Mouse (Mus musculus) MEL (cell line): ENCODE data around the gene Ccdc170. TPM values are rescaled to one million over a fixed set of nuclear protein-coding genes. Genes with fewer than 3 reads are reported as not detected.

ENCODE experiments used
- DNase-seq: peaks from one replicate; pipeline ENCODE4 v3.0.0; 2011; ENCODE audit warnings: low read depth, low spot score
- H3K27ac ChIP-seq: 2 replicates; pipeline ENCODE4 v1.5.1; 2012; ENCODE audit warnings: low read depth, mild to moderate bottlenecking, control low read depth, low read length, moderate library complexity; ENCODE audit not compliant: control insufficient read depth
- H3K27me3 ChIP-seq, 2 experiments: fragments of 150-350 bp in 1 of 2; sonication (generic) in 1 of 2; 2 replicates each; pipeline ENCODE4 v1.6.1; 2012; ENCODE audit warnings: low read length in 2 of 2, mild to moderate bottlenecking in 2 of 2, improper control_type of control experiment in 1 of 2, moderate library complexity in 1 of 2; ENCODE audit not compliant: insufficient read depth in 2 of 2, control insufficient read depth in 1 of 2
- H3K36me3 ChIP-seq, 2 experiments: 2 replicates each; pipeline ENCODE4 v1.6.1; 2012 to 2014; ENCODE audit warnings: low read length in 2 of 2, improper control_type of control experiment in 1 of 2, inconsistent platforms in 1 of 2, mild to moderate bottlenecking in 1 of 2; ENCODE audit not compliant: insufficient read depth in 2 of 2, control insufficient read depth in 1 of 2
- H3K4me1 ChIP-seq, 2 experiments: fragments of 150-350 bp in 1 of 2; sonication (generic) in 1 of 2; 2 replicates each; pipeline ENCODE4 v1.6.1; 2012; ENCODE audit warnings: low read length in 2 of 2, improper control_type of control experiment in 1 of 2, mild to moderate bottlenecking in 1 of 2; ENCODE audit not compliant: insufficient read depth in 2 of 2, control insufficient read depth in 1 of 2
- H3K4me3 ChIP-seq, 2 experiments: fragments of 150-350 bp in 1 of 2; sonication (generic) in 1 of 2; 2 replicates each; pipeline ENCODE4 v1.5.1; 2012; ENCODE audit warnings: low read depth in 2 of 2, low read length in 2 of 2, mild to moderate bottlenecking in 2 of 2, moderate library complexity in 2 of 2, control low read depth in 1 of 2, improper control_type of control experiment in 1 of 2; ENCODE audit not compliant: control insufficient read depth in 1 of 2, insufficient read depth in 1 of 2
- H3K79me2 ChIP-seq: 2 replicates; pipeline ENCODE4 v1.6.1; 2012; ENCODE audit warnings: mild to moderate bottlenecking, low read length, moderate library complexity; ENCODE audit not compliant: control insufficient read depth, poor library complexity, insufficient read depth
- H3K9ac ChIP-seq: 2 replicates; pipeline ENCODE4 v1.6.1; 2012; ENCODE audit warnings: low read depth, mild to moderate bottlenecking, control low read depth, low read length, moderate library complexity; ENCODE audit not compliant: control insufficient read depth, poor library complexity, severe bottlenecking
- H3K9me3 ChIP-seq: fragments of 150-350 bp; sonication (generic); replicated peaks from 2 replicates; pipeline ENCODE4 v1.6.1; 2012; ENCODE audit warnings: mild to moderate bottlenecking, low read length, improper control_type of control experiment, moderate library complexity; ENCODE audit not compliant: insufficient read depth
- BHLHE40 ChIP-seq: IDR thresholded peaks from 2 replicates; pipeline ENCODE4 v1.6.1; 2012; ENCODE audit warnings: low read depth, mild to moderate bottlenecking, inconsistent platforms, low read length, improper control_type of control experiment, borderline replicate concordance
- CHD2 ChIP-seq: IDR thresholded peaks from 2 replicates; pipeline ENCODE4 v1.6.1; 2011; ENCODE audit warnings: low read length, improper control_type of control experiment
- CTCF ChIP-seq, 3 experiments: IDR thresholded peaks in 2 of 3; conservative IDR thresholded peaks in 1 of 3; 2 replicates each; pipeline ENCODE4 v1.5.1; 2011 to 2012; ENCODE audit warnings: low read length in 3 of 3, low read depth in 2 of 3, mild to moderate bottlenecking in 2 of 3, improper control_type of control experiment in 1 of 3, inconsistent platforms in 1 of 3, mixed read lengths in 1 of 3, moderate library complexity in 1 of 3; ENCODE audit not compliant: control insufficient read depth in 1 of 3, insufficient read depth in 1 of 3, poor library complexity in 1 of 3, severe bottlenecking in 1 of 3
- E2F4 ChIP-seq: IDR thresholded peaks from 2 replicates; pipeline ENCODE4 v1.6.1; 2011; ENCODE audit warnings: low read depth, low read length, improper control_type of control experiment, borderline replicate concordance
- ELF1 ChIP-seq: IDR thresholded peaks from 2 replicates; pipeline ENCODE4 v1.6.1; 2014; ENCODE audit warnings: low read depth, mild to moderate bottlenecking, inconsistent platforms, low read length, improper control_type of control experiment, moderate library complexity
- ETS1 ChIP-seq: IDR thresholded peaks from 2 replicates; pipeline ENCODE4 v1.6.1; 2012; ENCODE audit warnings: low read depth, mild to moderate bottlenecking, inconsistent platforms, low read length, improper control_type of control experiment, moderate library complexity
- GABPA ChIP-seq: IDR thresholded peaks from 2 replicates; pipeline ENCODE4 v1.6.1; 2012; ENCODE audit warnings: low read depth, mild to moderate bottlenecking, inconsistent platforms, low read length, improper control_type of control experiment, moderate library complexity
- HCFC1 ChIP-seq: IDR thresholded peaks from 2 replicates; pipeline ENCODE4 v1.6.1; 2012; ENCODE audit warnings: low read depth, mild to moderate bottlenecking, inconsistent platforms, low read length, improper control_type of control experiment, moderate library complexity
- JUND ChIP-seq: IDR thresholded peaks from 2 replicates; pipeline ENCODE4 v1.6.1; 2011; ENCODE audit warnings: low read depth, mild to moderate bottlenecking, improper control_type of control experiment, low read length
- MAX ChIP-seq: IDR thresholded peaks from 2 replicates; pipeline ENCODE4 v1.6.1; 2011; ENCODE audit warnings: low read length, improper control_type of control experiment
- MEF2A ChIP-seq: IDR thresholded peaks from 2 replicates; pipeline ENCODE4 v1.6.1; 2014; ENCODE audit warnings: low read depth, mild to moderate bottlenecking, inconsistent platforms, low read length, improper control_type of control experiment; ENCODE audit not compliant: poor library complexity, insufficient replicate concordance, severe bottlenecking; ENCODE audit errors: extremely low read depth
- MYB ChIP-seq: IDR thresholded peaks from 2 replicates; pipeline ENCODE4 v1.6.1; 2011; ENCODE audit warnings: mild to moderate bottlenecking, low read depth, low read length, improper control_type of control experiment
- MYC ChIP-seq: IDR thresholded peaks from 2 replicates; pipeline ENCODE4 v1.6.1; 2011; ENCODE audit warnings: low read depth, mild to moderate bottlenecking, low read length, improper control_type of control experiment, moderate library complexity
- NELFE ChIP-seq: IDR thresholded peaks from 2 replicates; pipeline ENCODE4 v1.6.1; 2011; ENCODE audit warnings: low read depth, low read length, improper control_type of control experiment
- NRF1 ChIP-seq: IDR thresholded peaks from 2 replicates; pipeline ENCODE4 v1.6.1; 2014; ENCODE audit warnings: low read depth, mild to moderate bottlenecking, inconsistent platforms, low read length, improper control_type of control experiment, moderate library complexity; ENCODE audit not compliant: poor library complexity, insufficient read depth, severe bottlenecking
- POLR2A ChIP-seq, 2 experiments: IDR thresholded peaks; 2 replicates each; pipeline ENCODE4 v1.6.1; 2011 to 2012; ENCODE audit warnings: low read length in 2 of 2, mild to moderate bottlenecking in 2 of 2, control low read depth in 1 of 2, improper control_type of control experiment in 1 of 2, low read depth in 1 of 2, moderate library complexity in 1 of 2; ENCODE audit not compliant: control insufficient read depth in 1 of 2, insufficient read depth in 1 of 2, poor library complexity in 1 of 2
- RCOR1 ChIP-seq: IDR thresholded peaks from 2 replicates; pipeline ENCODE4 v1.6.1; 2012; ENCODE audit warnings: low read depth, mild to moderate bottlenecking, inconsistent platforms, low read length, improper control_type of control experiment
- TAL1 ChIP-seq: IDR thresholded peaks from 2 replicates; pipeline ENCODE4 v1.6.1; 2012; ENCODE audit warnings: mild to moderate bottlenecking, inconsistent platforms, low read length, moderate library complexity, mixed read lengths
- TBP ChIP-seq: IDR thresholded peaks from 2 replicates; pipeline ENCODE4 v1.8.0; 2011; ENCODE audit warnings: low read depth, low read length, improper control_type of control experiment
- TCF12 ChIP-seq: IDR thresholded peaks from 2 replicates; pipeline ENCODE4 v1.6.1; 2014; ENCODE audit warnings: low read depth, mild to moderate bottlenecking, inconsistent platforms, low read length, improper control_type of control experiment, moderate library complexity
- UBTF ChIP-seq: IDR thresholded peaks from 2 replicates; pipeline ENCODE4 v1.6.1; 2012; ENCODE audit warnings: low read depth, mild to moderate bottlenecking, inconsistent platforms, low read length, improper control_type of control experiment, moderate library complexity, borderline replicate concordance; ENCODE audit not compliant: insufficient read depth
- USF2 ChIP-seq, 2 experiments: IDR thresholded peaks; 2 replicates each; pipeline ENCODE4 v1.6.1; 2011 to 2012; ENCODE audit warnings: improper control_type of control experiment in 2 of 2, low read length in 2 of 2, borderline replicate concordance in 1 of 2, inconsistent platforms in 1 of 2, low read depth in 1 of 2, mild to moderate bottlenecking in 1 of 2; ENCODE audit not compliant: insufficient read depth in 1 of 2
- ZC3H11A ChIP-seq: IDR thresholded peaks from 2 replicates; pipeline ENCODE4 v1.6.1; 2012; ENCODE audit warnings: low read depth, mild to moderate bottlenecking, inconsistent platforms, low read length, improper control_type of control experiment
- ZMIZ1 ChIP-seq: IDR thresholded peaks from 2 replicates; pipeline ENCODE4 v1.6.1; 2012; ENCODE audit warnings: low read depth, mild to moderate bottlenecking, inconsistent platforms, low read length, improper control_type of control experiment, moderate library complexity
- polyA plus RNA-seq, 2 experiments: library from polyadenylated mRNA; stranded (reverse) in 1 of 2; unstranded in 1 of 2; fragments of >175 nt in 1 of 2; fragments of >200 nt in 1 of 2; gene quantifications; 2 replicates each; pipeline versions ENCODE4 v1.2.1 to v1.2.4; 2012; ENCODE audit warnings: low replicate concordance in 2 of 2, low read depth in 1 of 2; ENCODE audit not compliant: insufficient read length in 2 of 2, insufficient read depth in 1 of 2, missing spikeins in 1 of 2
- total RNA-seq: library from RNA; depleted of rRNA; stranded (reverse); fragments of 300-350 nt; gene quantifications from 2 replicates; pipeline ENCODE4 v1.2.3, GENCODE M21; 2012

Gene Ccdc170
- total and polyA plus RNA-seq, 3 experiments: not detected

DNA sequence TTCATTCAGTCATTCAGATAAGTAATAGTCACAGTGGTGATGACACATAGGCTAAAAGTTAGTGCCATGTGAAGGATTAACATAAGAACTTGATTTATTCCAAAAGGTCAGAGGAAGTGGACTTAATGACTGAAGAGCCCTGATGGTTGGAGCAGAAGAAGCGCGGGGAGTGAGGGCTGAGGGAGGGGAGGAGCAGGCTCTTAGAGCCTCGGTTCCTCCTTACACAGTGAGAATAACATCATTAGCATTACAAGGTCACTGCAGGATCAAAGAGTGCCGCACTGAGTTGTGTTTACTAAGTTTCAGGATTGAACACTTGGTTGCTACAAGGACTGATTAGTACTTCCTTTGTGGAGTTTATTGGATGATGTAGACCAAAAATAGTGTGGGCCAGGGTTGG, 10.6 kb downstream of the Ccdc170 start:
- peaks cover 0 to 13% of the 10 kb centered on the region in 2 experiments; a peak in 2 of 4 replicates for H3K36me3 ChIP-seq
- H3K79me2 ChIP-seq: no peaks in the 10 kb centered on the region
- H3K4me1 ChIP-seq: peaks cover 6 to 15% of the 10 kb centered on the region in 2 experiments
- TF ChIP-seq E2F4: no peak
- no peak for TF ChIP-seq ETS1
- TF ChIP-seq TAL1: no peak
- TF ChIP-seq CHD2: no peak
- TF ChIP-seq NELFE: no peak
- no peak for TF ChIP-seq BHLHE40
- TF ChIP-seq USF2 (IDR thresholded peaks at IDR 0.05; ENCODE audit: borderline replicate concordance in 1 of 2, insufficient read depth in 1 of 2, low read depth in 1 of 2, low read length in 2 of 2): no peak
- no peak for TF ChIP-seq MAX
- TF ChIP-seq ZMIZ1: no peak
- no peak for TF ChIP-seq MYC
- no peak for TF ChIP-seq HCFC1
- no peak overlapping the region for H3K4me3 ChIP-seq
- no peaks in the 10 kb centered on the region for H3K9me3 ChIP-seq
- no peak for DNase-seq
- no peak overlapping the region for H3K9ac ChIP-seq
- no peaks in the 10 kb centered on the region for H3K27me3 ChIP-seq
- H3K27ac ChIP-seq: no peak overlapping the region

DNA sequence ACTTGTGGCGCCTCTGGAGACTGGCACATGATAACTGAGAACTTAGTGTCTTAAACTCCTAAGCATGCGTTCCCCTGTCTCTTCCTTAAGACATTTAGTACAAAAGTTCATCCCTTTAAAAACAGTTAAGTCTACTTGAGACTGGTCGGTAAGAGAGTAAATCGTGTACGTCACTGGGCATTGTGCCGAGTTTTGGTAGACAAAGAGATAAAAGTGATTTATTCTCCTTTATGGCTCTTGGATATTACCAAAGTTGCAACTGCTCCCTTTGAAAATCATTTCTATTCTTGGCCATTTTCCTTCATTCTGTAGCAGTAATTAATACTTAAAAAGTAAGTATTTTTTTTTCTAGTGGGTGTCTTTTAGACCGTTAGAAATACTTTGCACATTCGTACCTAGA, 20.9 kb downstream of the Ccdc170 start:
- H3K4me3 ChIP-seq: no peak overlapping the region
- H3K27ac ChIP-seq: no peak overlapping the region
- DNase-seq: peak; percentile 35

More for the DNA sequence above, 20.9 kb downstream of the Ccdc170 start:
- Histone ChIP-seq H3K9me3 (no peaks in the 10 kb centered on the region), H3K4me1 (no peaks in the 10 kb centered on the region), H3K36me3 (no peaks in the 10 kb centered on the region), H3K9ac (no peak overlapping the region), H3K79me2 (no peaks in the 10 kb centered on the region), H3K27me3 (no peaks in the 10 kb centered on the region)
- TF ChIP-seq ELF1 (no peak), BHLHE40 (no peak), POLR2A (IDR thresholded peaks at IDR 0.05; ENCODE audit: control insufficient read depth in 1 of 2, insufficient read depth in 1 of 2, low read depth in 1 of 2, low read length in 2 of 2, poor library complexity in 1 of 2) (no peak), TBP (no peak), ETS1 (no peak), MYB (no peak), GABPA (no peak), UBTF (no peak), MEF2A (no peak), ZC3H11A (no peak), MAX (no peak), CTCF (IDR thresholded peaks at IDR 0.05 in 2 of 3, conservative IDR thresholded peaks at IDR 0.05 in 1 of 3; ENCODE audit: control insufficient read depth in 1 of 3, insufficient read depth in 1 of 3, low read depth in 2 of 3, low read length in 3 of 3, poor library complexity in 1 of 3, severe bottlenecking in 1 of 3) (no peak), JUND (no peak), RCOR1 (no peak), TCF12 (no peak), NRF1 (no peak), USF2 (IDR thresholded peaks at IDR 0.05; ENCODE audit: borderline replicate concordance in 1 of 2, insufficient read depth in 1 of 2, low read depth in 1 of 2, low read length in 2 of 2) (no peak)
